Mouse (Mus musculus) stomach, postnatal 0 days (tissue): ENCODE measurements around the gene Fam214a. TPM values are rescaled to one million over a fixed set of nuclear protein-coding genes. Genes with fewer than 3 reads are reported as not detected.

Experiments
- ATAC-seq: fragments of 200-750 bp; cut with Nextera tagmentation; 2 replicates; pipeline ENCODE4 v1.8.0; 2017; ENCODE audit not compliant: low FRiP score, low TSS enrichment
- DNase-seq: peaks from one replicate; pipeline ENCODE4 v3.0.0-alpha.2; 2016; ENCODE audit warnings: low spot score
- H3K27ac ChIP-seq: fragments of 300-500 bp; sonication (generic); replicated peaks from 2 replicates; pipeline ENCODE4 v1.5.1; 2014; ENCODE audit warnings: mild to moderate bottlenecking, control low read depth
- H3K27me3 ChIP-seq: fragments of 300-500 bp; sonication (generic); 2 replicates; pipeline ENCODE4 v1.6.1; 2014; ENCODE audit warnings: low read length; ENCODE audit not compliant: control insufficient read depth, insufficient read depth
- H3K36me3 ChIP-seq: fragments of 300-500 bp; sonication (generic); 2 replicates; pipeline ENCODE4 v1.6.1; 2014; ENCODE audit warnings: low read length, mixed read lengths; ENCODE audit not compliant: control insufficient read depth, insufficient read depth
- H3K4me1 ChIP-seq: fragments of 300-500 bp; sonication (generic); replicated peaks from 2 replicates; pipeline ENCODE4 v1.6.1; 2014; ENCODE audit warnings: antibody characterized with exemption; ENCODE audit not compliant: control insufficient read depth, insufficient read depth
- H3K4me2 ChIP-seq: fragments of 300-500 bp; sonication (generic); replicated peaks from 2 replicates; pipeline ENCODE4 v1.6.1; 2014; ENCODE audit warnings: low read depth, mild to moderate bottlenecking, control low read depth, moderate library complexity
- H3K4me3 ChIP-seq: fragments of 300-500 bp; sonication (generic); 2 replicates; pipeline ENCODE4 v1.5.1; 2014; ENCODE audit warnings: low read depth, low read length, control low read depth
- H3K9ac ChIP-seq: fragments of 300-500 bp; sonication (generic); 2 replicates; pipeline ENCODE4 v1.6.1; 2014; ENCODE audit warnings: mild to moderate bottlenecking, low read length, control low read depth, mixed read lengths
- H3K9me3 ChIP-seq: fragments of 300-500 bp; sonication (generic); 2 replicates; pipeline ENCODE4 v1.6.1; 2016; ENCODE audit warnings: low read length; ENCODE audit not compliant: control insufficient read depth
- CTCF ChIP-seq: IDR thresholded peaks from 2 replicates; pipeline ENCODE4 v1.5.1; 2016; ENCODE audit warnings: antibody characterized with exemption, low read depth, mild to moderate bottlenecking, moderate library complexity
- EP300 ChIP-seq: optimal IDR thresholded peaks from 2 replicates; pipeline ENCODE3; 2016; ENCODE audit warnings: antibody characterized with exemption
- WGBS: fragments of 180-500 bp; shearing (Covaris S2); extraction: QIAGEN DNeasy Blood & Tissue Kit; methylation state at CpG from one replicate; pipeline ENCODE4 v1.1.7; 2014; 5-methylcytosine and 5-hydroxymethylcytosine counted together
- polyA plus RNA-seq: library from polyadenylated mRNA; unstranded; fragments of >200 nt; fragmentation: Nextera tagmentation; extraction: Ambion mirVana; gene quantifications from 2 replicates; pipeline ENCODE4 v1.2.1, GENCODE M21; 2015

Gene Fam214a
- polyA plus RNA-seq, 1 experiment from 2014 or later: 10.7 TPM

- H3K27me3 ChIP-seq: no peaks in the 10 kb centered on the region
- H3K27ac ChIP-seq: no peak overlapping the region
- no peaks in the 10 kb centered on the region for H3K4me1 ChIP-seq
- no peaks in the 10 kb centered on the region for H3K9me3 ChIP-seq
- no peak overlapping the region for H3K4me2 ChIP-seq
- 84% methylated on average over 6 of the region's 6 CpGs for WGBS
- H3K36me3 ChIP-seq: no peaks in the 10 kb centered on the region
- ATAC-seq: no peak
- H3K4me3 ChIP-seq: no peak overlapping the region
- no peak overlapping the region for H3K9ac ChIP-seq
- TF ChIP-seq CTCF: no peak
- TF ChIP-seq EP300: no peak
- no peak for DNase-seq
These were observed 29.2 kb upstream of the Fam214a start for GRCm38 (mm10) chr9:74923291-74923977.

GRCm38 (mm10) chr9:74925220-74925769 lies 27.4 kb upstream of the Fam214a start:
- ATAC-seq (no peak), DNase-seq (no peak)
- H3K27ac ChIP-seq: no peak overlapping the region
- H3K4me3 ChIP-seq: no peak overlapping the region
- no peaks in the 10 kb centered on the region for H3K4me1 ChIP-seq
- no peak overlapping the region for H3K9ac ChIP-seq
- WGBS: 72% methylated on average over 10 of the region's 10 CpGs
- no peaks in the 10 kb centered on the region for H3K36me3 ChIP-seq
- H3K27me3 ChIP-seq: no peaks in the 10 kb centered on the region
- no peaks in the 10 kb centered on the region for H3K9me3 ChIP-seq
- H3K4me2 ChIP-seq: no peak overlapping the region
- TF ChIP-seq CTCF (no peak), EP300 (no peak)

GRCm38 (mm10) chr9:74929981-74930423 lies 22.7 kb upstream of the Fam214a start:
- Histone ChIP-seq H3K9me3 (no peaks in the 10 kb centered on the region), H3K4me2 (no peak overlapping the region), H3K9ac (no peak overlapping the region), H3K27ac (no peak overlapping the region), H3K36me3 (no peaks in the 10 kb centered on the region), H3K4me3 (no peak overlapping the region), H3K4me1 (no peaks in the 10 kb centered on the region), H3K27me3 (no peaks in the 10 kb centered on the region)
- 81% methylated on average over 4 of the region's 4 CpGs for WGBS
- TF ChIP-seq EP300: no peak
- TF ChIP-seq CTCF: no peak
- DNase-seq (no peak), ATAC-seq (no peak)

- H3K4me3 ChIP-seq: no peak overlapping the region
- H3K27me3 ChIP-seq: no peaks in the 10 kb centered on the region
- 80% methylated on average over 5 of the region's 5 CpGs for WGBS
- no peaks in the 10 kb centered on the region for H3K36me3 ChIP-seq
- no peak for TF ChIP-seq CTCF
- no peak for TF ChIP-seq EP300
- H3K4me1 ChIP-seq: no peaks in the 10 kb centered on the region
- H3K9ac ChIP-seq: no peak overlapping the region
- DNase-seq (no peak), ATAC-seq (no peak)
- no peak overlapping the region for H3K27ac ChIP-seq
- H3K9me3 ChIP-seq: no peaks in the 10 kb centered on the region
- H3K4me2 ChIP-seq: no peak overlapping the region
These were observed 22.0 kb upstream of the Fam214a start for GRCm38 (mm10) chr9:74930653-74931052.

GRCm38 (mm10) chr9:74935289-74935688 lies 17.4 kb upstream of the Fam214a start:
- Histone ChIP-seq H3K9ac (no peak overlapping the region), H3K27ac (no peak overlapping the region), H3K36me3 (no peaks in the 10 kb centered on the region), H3K4me3 (no peak overlapping the region), H3K4me2 (no peak overlapping the region), H3K9me3 (no peaks in the 10 kb centered on the region), H3K27me3 (no peaks in the 10 kb centered on the region), H3K4me1 (no peaks in the 10 kb centered on the region)
- no peak for ATAC-seq
- no peak for DNase-seq
- TF ChIP-seq EP300 (no peak), CTCF (no peak)
- 70% methylated on average over 3 of the region's 3 CpGs for WGBS

GRCm38 (mm10) chr9:74937761-74938160 lies 14.9 kb upstream of the Fam214a start:
- Histone ChIP-seq H3K36me3 (no peaks in the 10 kb centered on the region), H3K4me3 (no peak overlapping the region), H3K4me2 (no peak overlapping the region), H3K27ac (no peak overlapping the region), H3K9ac (no peak overlapping the region), H3K27me3 (no peaks in the 10 kb centered on the region), H3K9me3 (no peaks in the 10 kb centered on the region), H3K4me1 (no peaks in the 10 kb centered on the region)
- 72% methylated on average over 3 of the region's 3 CpGs for WGBS
- TF ChIP-seq EP300 (no peak), CTCF (no peak)
- ATAC-seq (no peak), DNase-seq (no peak)
